Mouse (Mus musculus) cerebellum, adult 8-10 months (tissue): ENCODE data around the gene Ncf1.

Experiments used
- DNase-seq: peaks from one replicate; pipeline ENCODE4 v3.0.0; 2022

Ncf1 gene

DNA sequence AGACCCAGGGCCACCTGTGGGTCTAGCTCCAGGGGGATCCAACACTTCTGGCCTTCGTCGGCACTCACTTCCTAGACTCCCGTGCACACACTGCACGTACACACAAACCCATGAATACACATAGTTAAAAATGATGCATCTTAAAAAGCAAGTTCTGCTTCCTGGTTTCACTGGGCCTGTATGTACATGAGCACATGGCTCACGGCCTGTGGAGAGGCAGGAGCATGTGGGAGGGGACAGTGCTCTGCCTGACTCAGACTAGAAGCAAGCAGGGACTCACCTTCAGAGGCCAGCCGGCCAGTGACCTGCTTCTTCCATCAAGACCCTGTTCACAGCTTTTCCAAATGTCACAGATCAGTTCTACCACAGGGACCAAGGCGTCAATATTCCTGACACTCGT, 35.8 kb downstream of the Ncf1 start:
- no peak for DNase-seq

DNA sequence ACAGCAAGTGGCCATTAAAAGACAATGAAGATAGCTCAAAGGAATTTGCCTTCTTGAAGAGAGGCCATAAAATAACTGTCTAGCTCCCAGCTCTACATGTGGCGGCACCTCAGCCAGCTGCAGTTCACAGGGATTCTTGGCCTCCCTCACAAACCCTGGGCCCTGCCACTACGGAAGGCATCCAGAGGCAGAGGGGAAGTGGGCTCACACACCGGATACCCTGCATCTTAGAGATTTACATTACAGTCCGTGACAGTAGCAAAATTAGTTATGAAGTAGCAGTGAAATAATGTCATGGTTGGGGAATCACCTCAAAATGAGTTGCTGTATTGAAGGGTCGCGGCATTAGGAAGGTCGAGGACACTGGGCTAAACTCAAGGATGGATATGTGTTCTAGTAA, 40.9 kb downstream of the Ncf1 start:
- DNase-seq: no peak

DNA sequence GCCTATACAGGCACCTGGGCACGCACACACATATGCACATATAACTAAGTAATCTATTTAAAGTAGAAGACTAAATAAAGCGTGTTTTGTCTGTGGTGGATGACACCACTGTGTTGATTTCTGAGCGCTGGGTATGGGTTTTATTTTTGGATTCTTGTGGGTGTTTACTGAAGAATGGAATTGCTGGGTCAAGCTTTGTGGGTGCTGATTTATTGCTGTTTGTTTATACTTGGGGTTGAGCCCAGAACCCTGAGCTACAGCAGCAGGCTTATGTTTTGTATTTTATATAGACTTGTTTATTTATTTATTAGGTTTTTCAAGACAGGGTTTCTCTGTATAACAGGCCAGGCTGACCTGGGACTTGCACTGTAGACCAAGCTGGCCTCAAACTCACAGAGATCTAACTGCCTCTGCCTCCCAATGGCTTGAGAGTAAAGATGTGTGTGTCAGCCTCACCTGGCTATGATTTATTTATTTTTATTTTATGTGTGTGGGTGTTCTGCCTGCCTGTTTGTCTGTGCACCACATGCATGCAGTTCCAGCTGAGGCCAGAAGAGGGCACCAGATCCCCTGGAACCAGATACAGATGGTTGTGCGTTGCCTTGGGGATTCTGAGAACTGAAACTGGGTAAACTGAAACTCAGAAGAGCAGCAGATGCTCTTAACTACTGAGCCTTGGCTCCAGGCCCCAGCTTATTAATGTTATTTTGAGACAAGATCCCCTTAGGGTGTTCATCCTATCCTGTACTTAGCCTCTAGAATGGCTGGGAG, 42.3 kb downstream of the Ncf1 start:
- peak; percentile 43 for DNase-seq

DNA sequence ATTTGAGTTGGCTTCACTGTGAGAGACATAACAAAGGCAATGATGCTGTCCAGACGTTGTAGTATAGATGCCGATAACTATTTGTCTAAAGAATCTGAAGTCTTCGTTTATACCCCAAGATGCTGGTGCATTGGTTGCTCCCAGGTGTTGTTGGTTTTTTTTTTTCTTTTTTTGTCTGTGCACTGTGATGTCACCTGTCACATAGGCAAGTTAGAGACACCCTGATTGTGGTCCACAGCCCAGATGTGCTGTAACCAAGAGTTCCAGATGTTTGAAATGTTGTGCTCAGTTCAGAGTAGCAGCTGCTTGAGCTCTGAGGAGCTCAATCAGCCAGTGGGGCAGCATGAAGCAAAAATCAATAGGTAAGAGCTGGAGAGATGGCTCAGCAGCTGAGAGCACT, 43.4 kb downstream of the Ncf1 start:
- DNase-seq: no peak

DNA sequence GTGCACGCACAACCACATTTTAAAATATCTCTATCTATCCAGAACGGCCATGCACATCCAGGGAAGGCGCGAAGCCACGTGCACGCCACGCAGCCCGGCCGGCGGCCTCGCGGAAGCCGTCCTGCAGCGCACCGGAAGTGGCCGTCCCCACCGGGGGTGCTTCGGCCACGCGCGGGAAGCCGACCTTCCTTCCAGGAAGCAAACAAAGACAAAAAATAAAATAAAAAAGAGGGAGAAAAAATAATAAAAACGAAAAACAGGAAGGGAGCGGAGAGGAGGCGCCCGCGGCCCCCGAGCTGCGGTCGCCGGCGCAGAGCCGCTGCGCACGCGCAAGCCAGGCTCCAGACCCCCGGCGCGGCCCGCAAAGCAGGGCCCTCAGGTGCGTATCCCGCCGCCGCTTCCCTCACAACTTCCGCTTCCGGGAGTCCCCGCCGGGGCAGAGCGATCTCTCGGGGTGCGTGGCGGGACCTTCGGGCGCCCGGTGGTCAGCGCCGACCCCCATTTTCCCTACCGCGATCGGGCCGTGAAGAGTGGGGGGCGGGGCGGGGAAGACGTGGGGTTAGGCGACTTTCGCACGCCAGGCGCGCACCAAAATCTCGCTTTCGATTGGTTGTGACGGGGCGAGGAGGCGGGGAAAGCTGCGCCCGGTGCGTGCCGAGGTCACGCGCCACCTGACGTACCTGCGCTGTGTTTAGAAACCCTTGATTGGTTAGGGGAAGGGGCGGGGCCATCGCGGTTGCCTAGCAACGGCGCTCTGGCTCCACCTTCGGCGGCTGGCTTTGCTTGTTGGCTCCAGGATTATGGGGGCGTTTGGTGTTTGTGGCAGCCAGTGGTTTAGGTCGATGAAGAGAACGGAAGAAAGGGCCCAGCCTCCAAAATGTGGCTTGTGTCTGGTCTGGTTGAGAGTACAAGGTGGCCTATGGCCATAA, 45.3 kb downstream of the Ncf1 start, which contains the start of gene Gtf2ird2:
Gene Gtf2ird2 (plus strand): TSS at position 140 of the 929 bp plus-strand sequence.
- peak; percentile 99 for DNase-seq

DNA sequence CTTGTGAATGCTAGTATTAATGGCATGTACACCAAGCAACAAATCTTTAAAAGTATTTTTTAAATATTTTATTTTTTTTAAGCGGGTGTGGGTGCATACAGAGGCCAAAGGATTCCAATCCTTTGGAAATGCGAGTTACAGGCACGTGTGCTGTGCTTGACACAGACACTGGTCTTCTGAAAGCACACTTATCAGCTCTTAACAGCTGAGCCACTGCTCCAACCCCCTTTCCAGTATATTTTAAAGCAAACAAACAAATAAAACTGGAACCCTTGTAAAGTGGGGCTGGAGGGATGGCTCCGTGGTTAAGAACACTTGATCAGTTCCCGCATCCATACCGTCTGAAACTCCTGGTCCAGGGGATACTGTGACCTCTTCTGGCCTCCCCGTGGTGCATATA, 46.3 kb downstream of the Ncf1 start:
- DNase-seq: peak; percentile 20

DNA sequence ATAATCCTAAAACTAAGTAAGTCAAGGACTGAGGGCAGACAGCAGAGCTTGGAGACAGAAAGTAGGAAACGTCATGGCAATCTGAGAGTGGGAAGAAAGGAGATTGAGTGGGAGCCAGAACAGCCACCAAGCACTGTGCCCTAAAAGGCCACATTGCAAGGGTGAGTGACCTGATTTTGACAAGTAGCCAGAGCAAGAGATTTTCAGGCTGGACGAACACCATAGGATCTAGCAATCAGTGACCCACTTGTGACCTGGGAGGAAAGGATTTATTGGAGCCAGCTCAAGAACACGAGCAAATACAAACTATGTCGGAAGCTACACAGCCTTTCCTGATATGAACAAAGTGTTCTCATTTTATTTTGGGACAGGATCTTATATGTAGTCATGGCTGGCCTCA, 46.7 kb downstream of the Ncf1 start:
- DNase-seq: no peak

DNA sequence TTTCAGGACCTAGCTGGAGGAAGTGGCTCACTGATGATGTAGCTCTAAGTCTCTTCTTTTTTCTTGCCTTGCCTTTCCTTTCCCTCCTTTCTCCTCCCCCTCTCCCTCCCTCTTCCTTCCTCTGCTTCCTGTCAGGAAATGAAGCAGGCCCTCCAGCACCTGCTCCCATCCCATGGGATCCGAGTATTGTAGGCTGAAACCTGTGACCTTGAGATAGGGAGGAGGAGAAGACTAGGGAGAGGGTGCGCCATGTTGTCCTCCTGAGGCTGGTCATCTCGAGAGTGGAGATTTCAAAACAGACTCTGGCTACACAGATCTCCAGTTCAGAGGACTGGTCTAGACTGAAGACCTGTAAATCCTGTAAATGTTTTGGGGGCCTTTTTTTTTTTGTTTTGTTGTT, 47.3 kb downstream of the Ncf1 start:
- DNase-seq: no peak

DNA sequence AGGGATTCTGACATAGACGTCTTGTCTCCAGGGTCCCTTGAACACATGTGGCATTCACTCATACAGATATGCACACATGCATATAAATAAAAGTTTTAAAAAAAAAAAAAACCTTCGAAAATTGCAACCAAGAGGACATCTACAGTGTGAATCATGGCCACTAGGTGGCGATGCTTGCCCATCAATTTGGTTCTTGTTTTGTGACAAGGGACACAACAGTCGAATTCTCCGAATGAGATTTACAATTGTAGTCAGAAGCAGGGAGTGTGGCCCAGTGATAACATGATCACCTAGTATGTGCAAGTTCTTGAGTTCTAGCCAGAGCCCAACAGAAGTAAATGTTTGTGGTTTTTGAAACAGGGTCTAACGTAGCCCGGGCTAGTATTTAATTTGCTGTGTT, 49.6 kb downstream of the Ncf1 start:
- DNase-seq: peak; percentile 78

DNA sequence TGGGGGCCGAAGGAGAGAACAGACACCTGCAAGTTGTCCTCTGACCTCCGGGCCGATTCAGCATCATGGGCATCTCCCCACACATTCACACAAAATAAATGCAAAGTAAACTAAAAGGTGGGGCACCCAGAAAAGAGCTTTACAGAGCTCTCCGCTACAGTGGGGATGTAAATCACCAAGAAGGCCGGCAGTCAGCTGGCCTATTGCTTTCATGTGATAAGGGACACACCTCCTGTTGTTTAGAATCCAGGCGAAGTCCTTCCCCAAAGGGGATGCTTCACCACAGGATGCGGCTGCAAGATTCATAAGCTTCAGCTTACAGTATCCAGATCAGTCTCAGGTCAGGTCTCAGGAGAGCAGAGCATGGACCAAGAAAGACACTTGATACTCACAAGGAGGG, 50.9 kb downstream of the Ncf1 start:
- DNase-seq: no peak

DNA sequence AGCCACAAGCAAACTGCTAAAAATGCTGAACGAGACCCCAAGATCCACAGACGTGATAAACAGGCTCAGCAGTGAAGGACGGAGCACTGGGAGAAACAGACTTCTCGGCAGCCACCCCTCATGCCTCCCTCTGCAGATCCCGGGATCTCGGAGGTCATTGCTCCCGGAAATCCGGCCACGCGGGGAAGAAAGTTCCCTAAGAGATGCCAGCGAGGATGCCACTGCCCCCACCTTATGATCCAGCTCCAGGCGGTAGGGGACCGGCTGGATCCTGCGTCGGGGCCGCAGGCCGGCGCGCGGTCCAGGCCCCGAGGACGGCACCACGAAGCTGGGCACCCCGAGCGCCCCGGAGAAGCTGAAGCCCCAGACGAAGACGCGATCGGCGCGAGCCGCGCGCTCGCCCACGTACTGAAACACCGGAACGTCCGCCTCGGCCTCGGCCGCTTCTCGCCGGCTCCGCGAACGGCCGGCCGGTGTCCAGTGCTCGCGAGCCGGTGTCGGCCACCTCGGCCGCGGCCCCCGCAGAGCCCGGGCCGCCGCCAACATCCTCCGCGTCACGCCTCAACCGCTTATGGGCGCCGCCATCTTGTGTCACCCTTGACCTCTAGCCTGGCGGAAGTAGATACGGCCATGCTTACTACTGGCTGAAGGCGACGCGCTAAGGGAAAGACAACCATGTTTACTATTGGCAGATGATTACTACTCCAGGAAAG, 53.1 kb downstream of the Ncf1 start, which contains the start of gene Rcc1l:
Gene Rcc1l (minus strand): TSS at position 606 of the 713 bp plus-strand sequence.
- peak; percentile 79 for DNase-seq

DNA sequence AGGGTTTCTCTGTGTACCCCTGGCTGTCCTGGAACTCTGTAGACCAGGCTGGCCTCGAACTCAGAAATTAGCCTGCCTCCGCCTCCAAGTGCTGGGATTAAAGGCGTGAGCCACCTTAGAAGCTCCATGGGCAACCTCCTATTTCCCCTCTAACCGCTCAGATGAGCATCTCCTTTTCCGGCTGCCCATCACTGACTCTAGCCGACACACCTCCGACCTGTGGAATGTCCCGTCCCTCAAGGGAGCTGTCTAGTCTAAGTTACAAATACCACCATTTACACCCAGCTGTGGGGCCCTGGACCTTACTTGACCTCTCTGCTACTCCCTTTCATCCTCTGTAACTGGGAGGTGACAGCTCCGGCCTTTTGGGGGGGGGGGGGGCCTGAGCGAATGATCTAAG, 53.7 kb downstream of the Ncf1 start:
- DNase-seq: peak; percentile 19

DNA sequence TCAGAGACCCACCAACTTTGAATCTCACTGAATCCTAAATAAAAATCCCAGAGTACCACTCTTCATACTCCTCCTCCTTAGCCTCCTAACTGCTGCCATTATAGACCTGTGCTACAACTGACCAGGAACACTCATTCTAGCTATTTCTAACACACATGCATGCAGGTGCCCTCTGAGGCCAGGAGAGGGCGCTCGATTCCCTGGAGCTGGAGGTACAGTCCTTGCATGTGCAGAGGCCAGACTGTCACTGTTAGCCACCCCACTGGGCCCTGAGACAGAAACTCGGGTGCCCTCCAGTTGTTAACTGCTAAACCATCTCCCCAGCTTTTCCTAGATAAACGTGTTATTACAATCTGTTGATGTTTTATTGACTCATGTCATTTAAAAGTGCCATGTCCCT, 56.2 kb downstream of the Ncf1 start:
- DNase-seq: no peak

DNA sequence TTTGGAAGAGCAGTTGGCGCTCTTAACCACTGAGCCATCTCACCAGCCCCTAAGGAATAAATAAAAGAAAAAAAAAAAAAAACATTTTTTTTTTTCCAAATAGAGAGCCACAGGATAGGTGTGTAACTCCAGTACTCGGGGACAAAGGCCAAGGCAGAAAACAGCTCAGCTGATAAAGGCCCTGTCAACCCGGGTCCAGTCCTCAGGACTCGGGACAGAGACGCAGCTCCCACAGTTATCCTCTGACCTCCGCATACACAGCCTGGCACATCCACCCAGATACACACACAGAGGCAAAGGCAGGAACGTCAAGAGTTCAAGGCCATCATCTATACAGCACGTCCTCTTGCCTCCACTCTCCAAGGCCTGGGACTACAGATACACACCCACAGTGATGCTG, 59.3 kb downstream of the Ncf1 start:
- DNase-seq: no peak
